Mouse (Mus musculus): Measurements from ENCODE around the gene Ptgis. TPM values are rescaled to one million over a fixed set of nuclear protein-coding genes. Genes with fewer than 3 reads are reported as not detected.

The Ptgis gene
- total RNA-seq, 2 experiments from 2014 or later: 1.5 to 2.4 TPM

DNA sequence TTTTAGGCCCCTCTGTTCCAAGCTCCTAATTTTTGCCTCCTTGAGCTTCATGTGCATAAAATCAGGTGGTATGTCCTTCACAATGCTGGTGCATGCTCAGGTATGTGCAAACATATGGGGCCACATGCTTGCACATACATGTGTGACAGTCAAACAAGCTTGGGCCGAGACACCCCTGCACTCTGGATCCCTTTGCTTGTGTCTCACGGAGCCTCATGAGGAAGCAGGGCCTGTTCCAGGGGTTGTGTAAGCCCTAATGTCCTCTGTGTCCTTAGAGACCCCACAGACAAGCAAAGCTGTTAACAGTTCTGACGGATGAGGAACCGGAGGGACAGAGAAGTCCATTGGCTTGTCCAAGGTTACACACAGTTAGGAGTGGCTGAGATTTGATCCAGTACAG is 80.7 kb downstream of the Ptgis start:
- DNase-seq (ENCODE audit: low spot score in 2 of 2): no peak

GRCm38 (mm10) chr2:167158780-167159179 is 81.6 kb downstream of the Ptgis start:
- no peak for DNase-seq (ENCODE audit: low spot score in 2 of 2)

DNA sequence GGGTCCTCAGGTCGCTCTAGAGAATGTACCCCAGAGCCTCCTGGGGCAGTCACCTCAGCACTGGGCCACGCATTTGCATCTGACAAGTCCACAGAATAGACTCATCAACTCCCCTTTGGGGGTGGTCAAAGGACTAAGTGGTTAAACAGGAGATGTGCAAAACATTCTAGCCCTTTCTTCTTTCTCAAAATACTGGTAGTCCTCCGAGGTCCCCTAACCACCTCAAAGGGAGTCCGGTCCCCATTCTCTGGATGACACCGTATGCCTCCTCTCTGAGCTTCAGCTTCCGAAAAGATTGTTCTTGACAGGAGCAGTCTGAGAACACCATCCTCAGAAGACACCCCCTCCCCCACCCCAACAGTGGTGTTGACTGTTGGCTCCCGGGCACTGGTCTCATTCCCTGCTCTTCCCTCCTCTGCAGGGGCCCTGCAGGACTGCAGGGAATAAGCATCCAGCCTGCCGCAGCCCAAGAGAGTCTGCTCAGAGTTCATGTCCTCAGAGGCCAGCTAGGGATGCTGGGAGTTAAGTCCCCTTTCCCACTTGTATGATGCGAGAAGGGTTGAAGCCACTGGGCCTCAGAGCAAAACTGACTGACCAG is 84.2 kb downstream of the Ptgis start:
- no peak for DNase-seq (ENCODE audit: low spot score in 2 of 2)

- DNase-seq (ENCODE audit: low spot score in 2 of 2): peak; percentile 67 to 82
Observed at GRCm38 (mm10) chr2:167155541-167155973, 84.8 kb downstream of the Ptgis start.

- peak; percentile 12 to 41 for DNase-seq (ENCODE audit: low spot score in 2 of 2)
Observed at GRCm38 (mm10) chr2:167150880-167151279, 89.5 kb downstream of the Ptgis start.

GRCm38 (mm10) chr2:167150135-167150534 is 90.3 kb downstream of the Ptgis start:
- peak; percentile 39 to 57 for DNase-seq (ENCODE audit: low spot score in 2 of 2)

DNA sequence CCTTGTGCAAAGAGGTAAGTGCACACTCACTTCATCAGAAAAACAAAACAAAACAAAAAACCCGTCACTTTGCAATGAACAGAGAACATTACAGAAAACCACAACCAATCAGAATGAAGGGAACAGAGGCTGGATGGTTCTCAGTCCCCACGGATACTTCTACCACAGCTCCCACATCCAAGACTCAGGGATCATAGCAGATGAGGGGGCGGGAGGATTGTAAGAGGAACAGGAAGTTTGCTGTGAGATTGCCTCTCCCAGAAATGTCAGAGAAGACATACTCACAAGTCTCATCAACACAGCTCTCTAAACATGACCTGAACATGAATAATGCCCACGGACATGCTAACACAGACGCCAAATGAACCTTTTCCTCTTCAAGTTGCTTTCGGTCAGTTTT is 91.4 kb downstream of the Ptgis start:
- peak in 1 of 2 experiments; percentile 25 for DNase-seq (ENCODE audit: low spot score in 2 of 2)

- peak in 1 of 2 experiments; percentile 23 for DNase-seq (ENCODE audit: low spot score in 2 of 2)
Observed at GRCm38 (mm10) chr2:167147708-167148107, 92.7 kb downstream of the Ptgis start.

DNA sequence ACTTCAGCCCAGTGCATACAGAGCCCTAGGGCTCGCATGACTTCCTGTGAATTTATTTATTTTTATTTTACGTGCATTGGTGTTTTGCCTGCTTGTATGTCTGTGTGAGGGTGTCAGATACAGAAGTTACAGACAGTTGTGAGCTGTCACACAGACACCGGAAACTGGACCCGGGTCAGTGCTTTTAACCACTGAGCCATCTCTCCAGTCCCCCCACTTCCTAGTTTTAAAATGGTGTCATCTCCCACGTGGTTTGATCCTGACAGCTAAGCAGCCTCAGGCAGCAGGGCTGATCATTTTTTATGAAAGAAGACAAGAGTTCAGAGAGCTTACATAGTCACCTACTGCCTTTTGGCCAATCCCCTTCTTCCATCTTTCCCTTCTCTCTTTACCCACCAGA is 94.5 kb downstream of the Ptgis start:
- DNase-seq (ENCODE audit: low spot score in 2 of 2): peak in 1 of 2 experiments; percentile 1

- DNase-seq (ENCODE audit: low spot score in 2 of 2): peak; percentile 68 to 78
Observed at GRCm38 (mm10) chr2:167144439-167145307, 95.7 kb downstream of the Ptgis start.

- no peak for DNase-seq (ENCODE audit: low spot score in 2 of 2)
Observed at GRCm38 (mm10) chr2:167143914-167144313, 96.5 kb downstream of the Ptgis start.

GRCm38 (mm10) chr2:167142282-167142681 is 98.1 kb downstream of the Ptgis start:
- no peak for DNase-seq (ENCODE audit: low spot score in 2 of 2)

DNA sequence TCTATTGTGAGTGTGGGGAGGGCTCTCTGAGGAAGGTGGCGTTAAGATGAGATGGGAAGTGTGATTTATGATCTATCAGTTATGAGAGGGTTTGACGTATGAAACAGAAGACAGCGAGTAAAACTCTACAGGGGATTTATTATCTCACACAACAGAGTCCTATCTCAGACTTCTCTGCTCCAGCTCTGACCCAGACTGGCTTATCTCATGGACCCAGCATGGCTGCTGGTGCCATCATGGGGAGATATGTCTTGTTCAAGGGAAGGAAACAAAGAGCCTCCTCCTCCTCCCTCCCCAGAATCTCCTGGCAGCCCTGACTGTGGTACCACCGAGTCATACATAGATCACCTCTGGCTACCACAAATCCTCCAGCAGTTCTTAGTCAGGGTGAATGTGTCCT is 98.6 kb downstream of the Ptgis start:
- no peak for DNase-seq (ENCODE audit: low spot score in 2 of 2)

Other genes with a start within 250 kb of the Ptgis start
- gene Stau1, start 244.3 kb downstream of the Ptgis start, total RNA-seq (2021): 10 to 100 TPM; 71.0 to 73.2 TPM
- 10 to 100 TPM; 27.8 to 28.6 TPM for gene Ddx27, start 225.4 kb downstream of the Ptgis start, total RNA-seq (2021)
- 10 to 100 TPM; 77.2 to 78.9 TPM for gene Znfx1, start 177.6 kb downstream of the Ptgis start, total RNA-seq (2021)
- 100 to 1,000 TPM; 197 to 205 TPM for gene Kcnb1, start 50.4 kb downstream of the Ptgis start, total RNA-seq (2021)
- 10 to 100 TPM; 54.3 to 54.8 TPM for gene B4galt5, start 108.6 kb upstream of the Ptgis start, total RNA-seq (2021)
- gene Slc9a8, start 181.1 kb upstream of the Ptgis start, total RNA-seq (2021): 10 to 100 TPM; 26.2 to 32.4 TPM

Data from left cerebral cortex, adult 18-20 months (tissue).